Mouse (Mus musculus) spleen, adult 18-20 months (tissue): Measurements from ENCODE around the gene Utp4.

Source experiments
- DNase-seq, 2 experiments: peaks; one replicate each; pipeline ENCODE4 v3.0.0; 2022; ENCODE audit warnings: mixed read lengths in 2 of 2

Gene Utp4

DNA sequence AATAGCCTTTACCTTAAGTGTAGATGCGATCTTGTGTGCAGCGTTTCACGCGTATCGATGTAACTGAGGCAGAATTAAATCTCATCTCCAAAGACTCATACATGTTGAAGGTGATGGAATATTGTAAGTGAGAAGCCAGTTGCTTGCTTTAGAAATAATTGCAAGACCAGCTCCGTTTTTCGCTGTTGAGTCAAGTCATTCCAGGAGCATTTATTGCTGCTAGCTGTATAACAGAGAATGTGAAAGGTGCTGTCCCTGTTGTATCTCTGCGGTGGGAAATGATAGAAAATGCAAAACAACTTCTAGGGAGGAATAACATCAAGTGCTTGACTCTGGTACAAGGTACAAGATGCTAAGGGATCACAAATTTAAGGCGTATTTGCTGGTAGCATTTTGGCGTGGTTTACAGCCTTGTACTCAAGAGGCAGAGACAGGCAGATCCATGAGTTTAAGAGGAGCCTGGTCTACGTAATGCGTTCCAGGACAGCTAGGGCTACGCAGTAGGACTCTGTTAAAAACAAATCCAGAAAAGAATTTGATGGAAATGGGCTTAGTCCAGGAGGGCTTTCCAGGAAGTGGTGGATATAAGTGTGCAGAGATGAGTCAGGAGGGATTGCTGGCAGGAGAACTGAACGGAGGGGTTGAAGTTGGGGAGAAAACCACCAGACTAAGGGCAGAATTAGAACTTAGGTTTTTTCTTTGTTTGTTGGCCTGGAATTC, 43.8 kb downstream of the Utp4 start:
- DNase-seq, result no peak

DNA sequence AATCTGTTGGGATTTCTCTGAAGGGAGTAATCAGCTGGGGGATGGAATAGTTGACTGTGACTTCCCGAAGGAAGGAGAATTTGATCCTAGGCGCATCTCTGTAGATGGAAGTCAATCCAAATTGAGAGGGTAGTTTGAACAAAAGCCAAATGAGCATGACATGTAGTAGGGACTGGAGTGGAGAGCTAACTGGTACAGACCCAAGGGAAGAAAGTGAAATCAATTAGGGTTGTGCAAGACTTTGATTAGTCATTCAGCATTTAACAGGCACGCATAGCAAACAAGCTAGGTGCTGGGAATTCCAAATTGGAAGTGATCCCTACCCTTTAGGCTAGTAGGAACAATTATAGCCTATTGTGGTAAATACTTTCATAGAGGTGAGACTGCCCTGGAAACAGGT, 48.4 kb downstream of the Utp4 start:
- no peak for DNase-seq

DNA sequence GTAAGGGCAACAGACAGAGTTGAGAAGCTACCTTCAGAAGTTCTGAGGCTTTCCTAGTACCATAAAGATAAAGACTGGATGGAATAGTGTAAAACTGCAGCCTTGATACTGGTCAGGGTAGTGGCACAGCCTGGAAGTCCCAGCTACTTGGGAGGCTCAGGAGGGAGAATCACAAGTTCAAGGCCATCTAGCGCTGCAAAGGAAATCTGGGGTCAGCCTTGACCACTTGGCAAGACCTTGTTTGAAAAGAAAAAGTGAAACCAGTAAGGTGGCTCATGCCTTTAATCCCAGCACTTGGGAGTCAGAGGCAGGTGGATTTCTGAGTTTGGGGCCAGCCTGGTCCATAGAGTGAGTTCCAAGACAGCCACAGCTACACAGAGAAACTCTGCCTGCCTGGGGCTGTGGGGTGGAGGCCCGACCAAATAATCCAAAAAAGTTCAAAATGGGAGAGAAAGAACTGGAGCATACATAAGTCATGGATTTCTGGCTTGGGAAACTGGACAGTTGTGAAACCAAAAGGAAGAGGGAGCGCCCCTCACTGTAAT, 50.5 kb downstream of the Utp4 start:
- DNase-seq, result no peak

DNA sequence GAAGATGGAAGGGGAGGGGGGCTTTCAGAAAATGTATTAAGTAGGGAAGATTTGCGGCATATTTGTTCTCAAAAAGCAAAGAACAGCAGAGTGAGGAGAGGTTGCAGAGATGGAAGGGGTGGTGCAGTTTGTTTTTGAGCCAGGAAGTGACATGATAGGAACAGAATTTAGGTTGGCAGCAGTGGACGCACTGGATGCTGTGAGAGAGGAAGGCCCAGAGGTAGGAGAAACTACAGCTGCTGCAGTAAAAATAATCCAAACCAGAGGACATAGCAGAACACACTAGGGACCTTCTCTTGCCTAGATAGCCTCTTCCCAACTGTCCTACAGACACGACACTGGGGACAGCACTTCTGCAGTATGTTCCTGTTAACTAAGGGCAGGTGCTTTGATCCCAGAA, 51.3 kb downstream of the Utp4 start:
- no peak for DNase-seq

DNA sequence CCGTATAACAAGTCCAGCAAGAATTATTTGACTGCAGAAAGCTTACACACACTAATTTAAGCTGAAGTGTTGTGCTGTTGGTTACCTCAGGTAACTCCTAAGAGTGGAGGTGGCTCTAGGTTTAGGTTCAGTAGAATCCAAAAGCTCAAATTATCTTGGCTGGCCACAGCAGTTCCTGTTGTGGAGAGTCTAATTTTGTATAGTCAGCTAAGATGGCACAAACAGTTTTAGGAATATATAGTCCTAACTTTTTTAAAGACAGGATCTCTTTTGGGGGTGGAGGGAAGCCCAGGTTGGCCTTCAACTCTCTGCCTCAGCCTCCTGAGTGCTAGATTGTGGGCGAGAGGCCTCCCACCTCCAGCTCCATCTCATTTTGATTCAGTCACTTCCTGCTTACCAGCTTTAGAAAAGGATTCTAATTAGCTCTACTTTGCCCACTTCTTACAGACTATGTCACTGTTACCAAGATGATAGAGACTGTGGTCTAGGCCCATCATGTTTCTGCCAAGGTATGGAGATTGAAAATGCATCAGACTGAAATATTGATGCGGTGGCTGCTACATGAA, 55.3 kb downstream of the Utp4 start:
- no peak for DNase-seq

DNA sequence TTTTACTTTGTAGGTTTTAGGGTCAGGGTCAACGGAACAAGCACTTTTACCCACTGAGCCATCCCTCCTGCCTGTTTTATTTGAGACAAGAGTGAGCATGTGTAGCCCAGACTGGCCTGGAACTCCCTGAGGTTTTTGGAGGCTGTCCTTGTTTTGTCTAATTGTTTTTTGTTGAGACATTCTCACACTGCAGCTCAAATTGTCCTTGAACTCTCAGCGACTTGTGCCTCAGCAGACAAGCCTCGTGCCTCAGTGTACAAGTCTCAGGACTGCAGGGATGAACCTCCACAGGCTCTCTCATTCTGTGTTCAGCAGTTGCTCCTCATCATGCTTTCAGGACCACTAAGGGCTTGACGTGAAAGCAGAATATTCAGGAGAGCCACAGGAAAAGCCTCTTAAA, 58.3 kb downstream of the Utp4 start:
- no peak for DNase-seq

DNA sequence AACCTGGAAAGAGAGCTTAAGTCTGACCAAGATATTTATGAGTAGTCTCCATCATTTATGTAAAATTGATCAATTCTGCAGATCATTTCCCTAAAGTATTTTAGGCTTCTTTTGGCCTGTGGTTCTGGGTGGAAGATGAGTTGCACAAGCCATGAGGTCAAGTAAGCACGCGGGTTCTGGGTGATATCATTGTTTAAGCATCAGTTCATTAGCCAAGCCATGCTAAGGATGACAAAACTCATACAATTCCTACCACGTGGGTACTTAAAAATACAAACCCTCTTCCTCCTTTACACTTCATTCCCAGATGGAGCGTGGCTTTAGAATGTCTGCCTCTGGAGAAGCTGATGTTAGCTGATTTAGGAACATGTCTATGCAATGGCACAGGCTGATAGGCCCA, 60.1 kb downstream of the Utp4 start:
- no peak for DNase-seq

DNA sequence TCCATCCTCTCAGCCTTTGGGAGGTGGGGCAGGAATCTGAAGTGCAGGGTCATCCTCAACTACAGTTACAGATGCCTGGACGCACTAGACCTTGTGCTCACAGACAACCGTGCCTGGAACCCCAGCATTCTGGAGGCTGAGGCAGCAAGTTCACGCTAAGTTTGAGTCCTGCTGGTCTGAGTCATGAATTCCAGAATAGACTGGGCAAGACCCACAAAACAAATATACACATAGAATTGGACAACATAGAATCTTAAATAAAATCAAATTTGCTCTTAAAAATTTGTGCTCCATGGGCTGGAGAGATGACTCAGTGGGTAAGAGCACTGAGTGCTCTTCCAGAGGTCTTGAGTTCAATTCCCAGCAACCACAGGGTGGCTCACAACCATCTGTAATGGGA, 63.6 kb downstream of the Utp4 start:
- no peak for DNase-seq

DNA sequence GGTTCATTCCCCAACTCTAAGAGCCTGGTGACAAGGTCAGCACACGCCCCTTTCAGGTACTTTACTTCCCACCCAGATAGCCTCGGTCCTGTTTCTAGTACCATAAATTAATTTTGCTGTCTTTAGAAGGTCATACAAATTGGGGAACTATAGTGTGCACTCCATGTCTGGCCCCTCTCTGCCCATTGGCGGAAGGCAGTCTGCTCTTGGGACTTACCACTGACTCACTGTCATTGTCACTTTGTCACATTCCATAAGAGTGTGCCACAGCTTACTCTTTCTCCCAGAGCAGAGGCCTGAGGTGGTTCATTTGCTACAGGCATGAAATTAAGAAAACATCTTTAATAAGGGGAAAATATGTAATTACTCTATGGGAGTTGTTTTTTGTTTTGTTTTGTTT, 64.8 kb downstream of the Utp4 start:
- DNase-seq, result no peak

DNA sequence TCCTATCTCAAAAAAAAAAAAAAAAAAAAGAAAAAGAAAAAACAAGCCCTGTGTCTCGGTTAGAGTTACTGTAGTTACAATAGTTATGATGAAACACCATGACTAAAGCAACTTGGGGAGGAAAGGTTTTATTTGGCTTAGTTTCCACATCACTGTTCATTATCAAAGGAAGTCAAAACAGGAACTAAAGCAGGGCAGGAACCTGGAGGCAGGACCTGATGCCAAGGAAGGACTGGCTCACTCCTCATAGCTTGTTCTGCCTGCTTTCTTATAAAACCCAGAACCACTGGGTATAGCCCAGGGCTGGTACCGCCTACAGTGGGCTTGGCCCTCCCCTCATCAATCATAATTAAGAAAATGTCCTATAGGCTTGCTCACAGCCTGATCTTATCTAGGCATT, 66.2 kb downstream of the Utp4 start:
- DNase-seq, result no peak

DNA sequence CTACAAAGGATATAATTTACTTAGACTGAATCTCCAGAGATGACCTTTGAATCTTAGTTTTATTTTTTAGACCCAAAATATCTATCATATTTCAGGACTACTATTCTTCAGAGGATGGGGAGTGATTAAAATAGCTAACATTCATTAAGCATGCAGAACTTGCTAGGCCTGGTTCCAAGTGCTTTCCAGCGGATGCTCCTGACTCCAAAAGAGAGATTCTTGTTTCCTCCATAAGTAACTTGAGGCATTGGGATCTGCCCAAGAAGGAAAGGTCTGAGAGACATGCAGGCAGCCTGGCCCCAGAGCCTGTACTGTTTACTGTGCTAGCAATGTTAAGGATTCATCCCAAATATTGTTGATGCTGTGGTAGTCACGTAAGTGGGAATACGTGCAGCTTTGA, 68.9 kb downstream of the Utp4 start:
- DNase-seq, result no peak

DNA sequence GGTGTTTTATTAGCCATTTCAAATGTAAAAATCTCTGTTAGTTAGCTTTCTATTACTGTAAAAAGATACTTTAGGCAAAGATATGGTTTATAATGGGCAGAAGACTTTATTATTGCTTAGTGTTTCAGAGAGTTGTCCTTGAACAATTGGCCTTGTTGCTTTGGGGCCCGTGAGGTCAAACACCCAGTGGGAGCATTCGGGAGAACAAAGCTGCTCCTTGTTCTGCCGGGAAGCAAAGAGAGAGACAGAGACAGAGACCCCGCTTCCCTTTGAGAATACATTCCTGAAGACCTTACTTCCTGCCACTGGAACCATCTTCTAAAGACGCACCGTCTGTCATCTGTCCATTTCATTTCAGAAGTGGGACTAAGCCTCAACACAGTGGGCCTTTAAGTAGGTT, 69.9 kb downstream of the Utp4 start:
- DNase-seq, result no peak

DNA sequence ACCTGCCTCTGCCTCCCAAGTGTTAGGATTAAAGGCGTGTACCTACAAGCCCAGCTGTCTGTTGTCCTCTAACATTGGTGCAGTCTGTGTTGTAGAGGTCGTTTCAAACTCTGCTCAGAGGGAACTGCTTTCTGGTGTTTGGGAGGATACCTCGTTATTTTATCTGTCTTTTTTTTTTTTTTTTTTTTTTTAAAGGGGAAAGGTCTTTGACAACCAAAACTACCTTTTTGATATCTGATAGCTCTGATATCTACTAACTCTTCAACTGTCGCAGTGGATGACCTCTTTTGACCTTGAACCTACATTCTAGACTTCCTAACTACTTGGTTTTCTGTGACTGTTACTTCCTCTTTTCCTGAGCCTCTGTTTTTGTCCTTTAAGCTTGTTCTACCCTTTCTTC, 71.1 kb downstream of the Utp4 start:
- DNase-seq, result no peak

DNA sequence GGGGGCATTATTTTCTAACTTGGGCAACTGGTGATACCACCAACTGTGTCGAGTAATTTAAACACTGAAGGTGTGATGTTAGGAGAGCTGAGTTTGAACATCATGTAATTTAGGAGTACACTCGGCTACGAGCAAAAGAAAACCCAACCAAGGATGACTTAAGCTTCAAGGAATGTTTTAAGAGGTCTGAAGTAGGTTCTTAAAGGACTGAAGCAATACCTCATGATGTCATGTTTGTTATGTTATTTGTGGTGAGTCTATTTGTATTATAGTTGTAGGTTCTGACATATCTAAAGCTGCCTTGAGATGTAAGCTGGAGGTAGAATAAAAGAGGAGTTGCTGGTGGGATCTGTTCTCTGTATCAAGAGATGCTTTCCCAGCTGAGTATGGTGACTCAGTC, 76.5 kb downstream of the Utp4 start:
- no peak for DNase-seq

DNA sequence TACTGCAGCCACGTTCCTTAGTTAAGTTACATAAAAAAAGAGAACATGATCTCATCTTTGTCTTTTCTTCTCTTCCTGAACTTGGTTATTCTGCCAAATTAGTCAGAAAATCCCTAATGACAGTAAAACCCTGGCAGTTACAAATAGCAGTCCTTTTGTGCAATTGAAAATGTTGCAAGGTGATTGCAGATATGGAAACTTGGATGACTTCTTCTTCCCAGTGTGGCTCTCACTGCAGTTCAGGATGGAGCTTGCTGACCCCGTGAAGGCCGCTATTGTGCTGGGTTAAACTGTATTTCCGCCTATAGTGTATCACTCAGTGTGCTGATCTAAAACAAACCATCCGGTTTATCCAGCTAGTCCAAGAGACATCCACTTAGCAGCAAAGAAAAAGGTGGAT, 78.5 kb downstream of the Utp4 start:
- DNase-seq, result no peak
